Mouse (Mus musculus) liver, embryonic 13.5 days (tissue): ENCODE results near the gene Asgr1. TPM values are rescaled to one million over a fixed set of nuclear protein-coding genes. Genes with fewer than 3 reads are reported as not detected.
A peak's percentile ranks its signal among the peaks of the same experiment; 100 is the strongest.
"Not testable (repeated sequence)": the region's sequence is repeated elsewhere in the genome, so short reads cannot be mapped to it uniquely, and the experiment has no call there.

Experiments
- ATAC-seq: fragments of 200-750 bp; cut with Nextera tagmentation; 2 replicates; pipeline ENCODE4 v1.8.0; 2017; ENCODE audit warnings: low read depth, mild to moderate bottlenecking, moderate number of reproducible peaks, moderate library complexity
- DNase-seq: peaks from one replicate; pipeline ENCODE4 v3.0.0; 2022
- H3K27ac ChIP-seq: fragments of 300-500 bp; sonication (generic); 2 replicates; pipeline ENCODE4 v1.5.1; 2015; ENCODE audit warnings: moderate library complexity, mild to moderate bottlenecking, inconsistent platforms
- H3K27me3 ChIP-seq: fragments of 300-500 bp; sonication (generic); 2 replicates; pipeline ENCODE4 v1.6.1; 2015; ENCODE audit warnings: mild to moderate bottlenecking, inconsistent platforms
- H3K36me3 ChIP-seq: fragments of 300-500 bp; sonication (generic); 2 replicates; pipeline ENCODE4 v1.6.1; 2015; ENCODE audit warnings: mild to moderate bottlenecking, inconsistent platforms
- H3K4me1 ChIP-seq: fragments of 300-500 bp; sonication (generic); replicated peaks from 2 replicates; pipeline ENCODE4 v1.6.1; 2015; ENCODE audit warnings: inconsistent platforms
- H3K4me2 ChIP-seq: fragments of 300-500 bp; sonication (generic); 2 replicates; pipeline ENCODE4 v1.6.1; 2015; ENCODE audit warnings: inconsistent platforms, mild to moderate bottlenecking, moderate library complexity
- H3K4me3 ChIP-seq: fragments of 300-500 bp; sonication (generic); replicated peaks from 2 replicates; pipeline ENCODE4 v1.5.1; 2015; ENCODE audit warnings: mild to moderate bottlenecking, inconsistent platforms
- H3K9ac ChIP-seq: fragments of 300-500 bp; sonication (generic); 2 replicates; pipeline ENCODE4 v1.6.1; 2015; ENCODE audit warnings: mild to moderate bottlenecking, inconsistent platforms
- H3K9me3 ChIP-seq: fragments of 300-500 bp; sonication (generic); replicated peaks from 2 replicates; pipeline ENCODE4 v1.6.1; 2016; ENCODE audit warnings: inconsistent platforms
- WGBS: fragments of 180-500 bp; shearing (Covaris S2); methylation state at CpG from one replicate; pipeline ENCODE4 v1.1.7; 2015; ENCODE audit not compliant: insufficient replicate concordance; 5-methylcytosine and 5-hydroxymethylcytosine counted together
- polyA plus RNA-seq: library from polyadenylated mRNA; unstranded; fragments of >200 nt; fragmentation: Nextera tagmentation; extraction: Ambion mirVana; gene quantifications from 2 replicates; pipeline ENCODE4 v1.2.1, GENCODE M21; 2015

Asgr1 gene
- polyA plus RNA-seq, 1 experiment from 2014 or later: 1.8 TPM

DNA sequence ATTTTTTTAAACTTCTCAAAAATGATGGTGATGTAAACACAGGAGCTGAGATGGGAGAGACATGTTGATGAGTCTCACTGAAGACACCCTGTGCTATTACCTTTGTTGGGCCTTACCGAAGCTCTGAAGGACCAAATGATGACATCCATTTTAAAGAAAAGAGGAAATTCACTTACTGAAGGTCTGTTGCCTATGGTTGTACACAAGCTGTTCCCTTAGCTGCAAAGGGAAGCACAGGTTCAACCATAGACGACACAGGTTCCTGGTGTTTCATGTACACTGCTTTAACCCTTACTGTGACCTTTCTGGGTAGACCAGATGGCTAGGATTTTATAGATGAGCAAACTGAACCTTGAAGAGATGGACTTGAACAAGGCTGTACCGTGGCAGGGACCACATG, 16.7 kb downstream of the Asgr1 start:
- 41% methylated on average over 3 of the region's 3 CpGs for WGBS
- H3K27ac ChIP-seq, H3K4me2 ChIP-seq, ATAC-seq, DNase-seq, H3K4me3 ChIP-seq, H3K9me3 ChIP-seq, H3K27me3 ChIP-seq, H3K36me3 ChIP-seq, H3K9ac ChIP-seq: not testable (repeated sequence)
- H3K4me1 ChIP-seq: peaks cover 15% of the 10 kb centered on the region

GRCm38 (mm10) chr11:70074379-70075071, 20.6 kb downstream of the Asgr1 start:
- peaks cover 34% of the 10 kb centered on the region for H3K4me1 ChIP-seq
- H3K27me3 ChIP-seq: 0 out of 2 replicates have a peak, but pooled peaks cover 5% of the 10 kb centered on the region
- 0 out of 2 replicates have a peak overlapping the region, but pooled peaks have one; percentile 7 for H3K4me3 ChIP-seq
- WGBS: 34% methylated on average over 17 of the region's 17 CpGs
- H3K9me3 ChIP-seq: no peaks in the 10 kb centered on the region
- H3K4me2 ChIP-seq: peak overlapping the region; percentile 45
- peak overlapping the region; percentile 91 for H3K27ac ChIP-seq
- peak overlapping the region; percentile 33 for H3K9ac ChIP-seq
- no peaks in the 10 kb centered on the region for H3K36me3 ChIP-seq
- peak; percentile 63 for DNase-seq
- 0 out of 2 replicates have a peak, but pooled peaks have one; percentile 17 for ATAC-seq

- peak overlapping the region; percentile 33; the same call in 1 of the 2 replicates for H3K9ac ChIP-seq
- peak; percentile 86 for ATAC-seq
- peaks cover 40% of the 10 kb centered on the region for H3K4me1 ChIP-seq
- H3K4me2 ChIP-seq: peak overlapping the region; percentile 45
- peak; percentile 76 for DNase-seq
- peak overlapping the region; percentile 7; the same call in 1 of the 2 replicates for H3K4me3 ChIP-seq
- H3K27me3 ChIP-seq: 0 out of 2 replicates have a peak, but pooled peaks cover 5% of the 10 kb centered on the region
- no peaks in the 10 kb centered on the region for H3K36me3 ChIP-seq
- peak overlapping the region; percentile 91 for H3K27ac ChIP-seq
- no peaks in the 10 kb centered on the region for H3K9me3 ChIP-seq
- WGBS: 55% methylated on average over 6 of the region's 6 CpGs
These were observed 21.7 kb downstream of the Asgr1 start for GRCm38 (mm10) chr11:70075581-70075980.

DNA sequence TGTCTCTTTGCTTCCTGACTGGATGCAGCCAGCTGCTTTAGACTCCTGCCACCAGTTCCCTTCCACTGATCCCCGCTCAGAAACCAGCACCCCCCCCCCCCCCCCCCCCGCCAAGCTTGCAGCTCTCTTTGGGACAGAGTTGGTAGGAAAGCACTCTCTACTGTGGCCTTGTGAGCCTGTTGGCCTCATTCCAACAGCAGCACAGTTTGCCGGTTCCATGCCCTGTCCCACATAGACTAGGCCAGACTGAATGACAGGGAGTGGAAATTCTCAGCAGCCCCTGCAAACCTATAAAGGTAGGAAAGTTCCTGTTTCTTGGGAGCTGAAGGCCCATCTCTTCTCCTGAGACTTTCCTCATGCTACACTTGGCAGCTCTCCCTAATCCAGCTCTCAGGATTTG, 23.6 kb downstream of the Asgr1 start:
- peaks cover 40% of the 10 kb centered on the region for H3K4me1 ChIP-seq
- H3K36me3 ChIP-seq: no peaks in the 10 kb centered on the region

GRCm38 (mm10) chr11:70079175-70079574, 25.3 kb downstream of the Asgr1 start:
- Histone ChIP-seq H3K36me3 (no peaks in the 10 kb centered on the region), H3K9ac (no peak overlapping the region), H3K27ac (no peak overlapping the region), H3K27me3 (0 out of 2 replicates have a peak, but pooled peaks cover 5% of the 10 kb centered on the region), H3K9me3 (no peaks in the 10 kb centered on the region), H3K4me3 (no peak overlapping the region), H3K4me2 (no peak overlapping the region), H3K4me1 (peaks cover 40% of the 10 kb centered on the region)
- DNase-seq (no peak), ATAC-seq (peak; percentile 67)
- WGBS: 53% methylated on average over 6 of the region's 6 CpGs

More for the DNA sequence above, 23.6 kb downstream of the Asgr1 start:
- no peak overlapping the region for H3K27ac ChIP-seq
- ATAC-seq: no peak
- no peaks in the 10 kb centered on the region for H3K9me3 ChIP-seq
- no peak overlapping the region for H3K9ac ChIP-seq
- 61% methylated on average over 3 of the region's 3 CpGs for WGBS
- H3K27me3 ChIP-seq: 0 out of 2 replicates have a peak, but pooled peaks cover 5% of the 10 kb centered on the region
- H3K4me2 ChIP-seq: no peak overlapping the region
- DNase-seq: no peak
- H3K4me3 ChIP-seq: no peak overlapping the region

DNA sequence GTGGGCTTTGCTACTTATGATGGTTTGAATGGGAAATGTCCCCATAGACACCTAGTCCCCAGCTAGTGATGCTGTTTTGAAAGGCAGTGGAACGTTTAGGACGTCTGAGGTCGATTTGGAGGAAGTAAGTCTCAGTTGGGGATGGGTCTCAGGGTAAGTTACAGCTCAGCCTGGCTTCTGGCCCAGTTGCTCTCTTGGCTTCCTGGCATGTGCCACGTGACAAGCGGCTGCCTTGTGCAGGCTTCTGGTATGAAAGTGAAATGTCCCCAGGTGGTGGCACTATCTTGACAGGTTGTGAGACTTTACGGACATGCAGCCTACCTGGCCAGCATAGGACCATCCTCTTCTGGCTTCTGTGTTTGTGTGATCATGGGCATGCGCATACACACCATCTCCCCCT, 26.0 kb downstream of the Asgr1 start:
- H3K9me3 ChIP-seq: no peaks in the 10 kb centered on the region
- no peak overlapping the region for H3K27ac ChIP-seq
- H3K4me3 ChIP-seq: no peak overlapping the region
- no peak for DNase-seq
- peaks cover 34% of the 10 kb centered on the region for H3K4me1 ChIP-seq
- H3K27me3 ChIP-seq: 0 out of 2 replicates have a peak, but pooled peaks cover 5% of the 10 kb centered on the region
- no peak overlapping the region for H3K4me2 ChIP-seq
- 41% methylated on average over 7 of the region's 7 CpGs for WGBS
- H3K36me3 ChIP-seq: no peaks in the 10 kb centered on the region
- H3K9ac ChIP-seq: no peak overlapping the region
- ATAC-seq: no peak

DNA sequence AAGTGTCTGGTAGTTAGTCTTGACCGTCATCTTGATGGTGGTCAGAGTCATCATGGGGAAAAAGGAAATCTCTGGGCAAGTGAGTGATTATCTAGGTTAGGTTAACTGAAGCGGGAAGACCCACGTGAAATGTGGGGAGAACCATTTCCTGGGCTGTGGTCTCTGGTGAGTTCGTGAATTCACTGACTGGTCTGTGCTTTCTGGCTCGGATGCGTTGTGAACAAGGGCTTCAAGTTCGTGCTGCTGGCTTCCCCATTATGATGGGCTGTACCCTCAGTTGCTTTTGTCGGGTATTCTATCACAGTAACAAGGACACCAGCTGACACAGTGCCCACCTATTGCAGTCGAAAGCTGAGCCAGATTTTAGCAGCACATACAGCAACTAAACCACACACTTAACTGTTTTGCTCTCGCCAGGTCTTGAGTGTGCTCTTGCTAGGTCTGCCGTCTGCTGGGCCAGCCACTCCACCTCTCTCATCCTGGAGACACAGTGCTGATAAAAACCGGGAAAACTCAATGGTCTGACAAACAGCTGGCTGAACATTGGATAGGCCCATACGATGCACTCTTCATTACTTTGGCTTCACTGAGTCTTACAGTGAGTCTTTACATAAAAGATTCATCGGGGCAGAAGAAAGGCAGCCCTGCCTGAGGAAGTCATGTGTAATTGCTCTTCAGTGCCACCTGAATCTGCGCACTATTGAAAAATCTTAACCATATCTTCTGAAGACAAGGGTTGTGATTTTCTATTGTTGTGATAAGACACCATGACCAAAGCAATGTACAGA, 27.1 kb downstream of the Asgr1 start:
- ATAC-seq: no peak
- Histone ChIP-seq H3K4me1 (peaks cover 23% of the 10 kb centered on the region), H3K9ac (no peak overlapping the region), H3K4me3 (no peak overlapping the region), H3K4me2 (no peak overlapping the region), H3K9me3 (no peaks in the 10 kb centered on the region), H3K27me3 (0 out of 2 replicates have a peak, but pooled peaks cover 5% of the 10 kb centered on the region), H3K36me3 (no peaks in the 10 kb centered on the region), H3K27ac (no peak overlapping the region)
- 42% methylated on average over 15 of the region's 15 CpGs for WGBS
- DNase-seq: no peak

GRCm38 (mm10) chr11:70084563-70084962, 30.7 kb downstream of the Asgr1 start:
- ATAC-seq (no peak), DNase-seq (no peak)
- H3K27ac ChIP-seq: no peak overlapping the region

GRCm38 (mm10) chr11:70091986-70092783, 38.3 kb downstream of the Asgr1 start, which contains the start of gene Asgr2:
Gene Asgr2, plus strand, starts transcription at chr11:70092644.
- peak within 1 kb of the TSS; percentile 41; the same call in 1 of the 2 replicates for H3K27ac ChIP-seq
- H3K9ac ChIP-seq: no peak within 1 kb of the TSS
- peaks cover 9% of the 10 kb centered on the region for H3K4me1 ChIP-seq
- ATAC-seq (peak; percentile 83), DNase-seq (no peak)
- H3K4me2 ChIP-seq: peak within 1 kb of the TSS; percentile 28
- no peaks in the 10 kb centered on the region for H3K9me3 ChIP-seq
- H3K27me3 ChIP-seq: no peaks in the 10 kb centered on the region
- no peak within 1 kb of the TSS for H3K4me3 ChIP-seq
- H3K36me3 ChIP-seq: no peaks in the 10 kb centered on the region
- 44% methylated on average over 12 of the region's 12 CpGs for WGBS

More at GRCm38 (mm10) chr11:70084563-70084962, 30.7 kb downstream of the Asgr1 start:
- Histone ChIP-seq H3K9ac (no peak overlapping the region), H3K4me3 (no peak overlapping the region), H3K4me2 (no peak overlapping the region), H3K27me3 (no peaks in the 10 kb centered on the region), H3K9me3 (no peaks in the 10 kb centered on the region), H3K4me1 (peaks cover 6% of the 10 kb centered on the region; the same call in 1 of the 2 replicates), H3K36me3 (no peaks in the 10 kb centered on the region)
- WGBS: 51% methylated on average over 8 of the region's 8 CpGs

GRCm38 (mm10) chr11:70097396-70097795, 43.5 kb downstream of the Asgr1 start:
- ATAC-seq (no peak), DNase-seq (no peak)
- 72% methylated on average over 11 of the region's 11 CpGs for WGBS
- H3K4me3 ChIP-seq: no peak overlapping the region
- H3K4me1 ChIP-seq: peaks cover 9% of the 10 kb centered on the region
- H3K27ac ChIP-seq: no peak overlapping the region
- H3K9me3 ChIP-seq: no peaks in the 10 kb centered on the region
- no peak overlapping the region for H3K9ac ChIP-seq
- peaks cover 3% of the 10 kb centered on the region; the same call in 1 of the 2 replicates for H3K36me3 ChIP-seq
- 0 out of 2 replicates have a peak, but pooled peaks cover 4% of the 10 kb centered on the region for H3K27me3 ChIP-seq
- no peak overlapping the region for H3K4me2 ChIP-seq
